Mouse (Mus musculus) ES-Bruce4 (cell line): ENCODE data around the gene Sox30. TPM values are rescaled to one million over a fixed set of nuclear protein-coding genes. Genes with fewer than 3 reads are reported as not detected.
A peak's percentile ranks its signal among the peaks of the same experiment; 100 is the strongest.

Source experiments
- H3K27ac ChIP-seq: 2 replicates; pipeline ENCODE4 v1.5.1; 2012; ENCODE audit warnings: low read length, inconsistent platforms; ENCODE audit not compliant: insufficient read depth
- H3K27me3 ChIP-seq: 2 replicates; pipeline ENCODE4 v1.6.1; 2012; ENCODE audit warnings: mild to moderate bottlenecking, low read length, inconsistent platforms; ENCODE audit not compliant: control insufficient read depth, poor library complexity, insufficient read depth, severe bottlenecking
- H3K36me3 ChIP-seq: 2 replicates; pipeline ENCODE4 v1.6.1; 2012; ENCODE audit warnings: inconsistent platforms, mild to moderate bottlenecking, low read length, moderate library complexity; ENCODE audit not compliant: control insufficient read depth, poor library complexity, insufficient read depth, severe bottlenecking
- H3K4me1 ChIP-seq: one replicate; pipeline ENCODE4 v1.8.1; 2011; ENCODE audit warnings: low read length; ENCODE audit not compliant: control insufficient read depth, insufficient read depth
- H3K4me3 ChIP-seq: 2 replicates; pipeline ENCODE4 v1.5.1; 2011; ENCODE audit warnings: low read depth, mild to moderate bottlenecking, low read length
- H3K9ac ChIP-seq: 2 replicates; pipeline ENCODE4 v1.6.1; 2012; ENCODE audit warnings: low read depth, mild to moderate bottlenecking, inconsistent platforms; ENCODE audit not compliant: poor library complexity, severe bottlenecking
- H3K9me3 ChIP-seq: replicated peaks from 2 replicates; pipeline ENCODE4 v1.6.1; 2012; ENCODE audit warnings: mild to moderate bottlenecking, low read length, inconsistent platforms; ENCODE audit not compliant: control insufficient read depth, poor library complexity, insufficient read depth, severe bottlenecking
- CTCF ChIP-seq: IDR thresholded peaks from one replicate; pipeline ENCODE4 v1.8.1; 2011; ENCODE audit warnings: low read depth, low read length
- EP300 ChIP-seq: IDR thresholded peaks from 2 replicates; pipeline ENCODE4 v1.6.1; 2011; ENCODE audit warnings: low read depth, low read length; ENCODE audit not compliant: insufficient read depth
- POLR2A ChIP-seq: IDR thresholded peaks from one replicate; pipeline ENCODE4 v1.8.1; 2011; ENCODE audit warnings: low read length; ENCODE audit not compliant: insufficient read depth
- polyA plus RNA-seq: library from polyadenylated mRNA; stranded (reverse); fragments of >200 nt; gene quantifications from 2 replicates; pipeline ENCODE4 v1.2.4, GENCODE M21; 2011; ENCODE audit warnings: low read depth; ENCODE audit not compliant: missing spikeins, insufficient read depth, insufficient read length

Sox30 gene
- polyA plus RNA-seq, 1 experiment, result 0.87 TPM

- no peak overlapping the region for H3K27ac ChIP-seq
- TF ChIP-seq EP300, result no peak
- no peak for TF ChIP-seq POLR2A
- TF ChIP-seq CTCF, result no peak
Measured at GRCm38 (mm10) chr11:45980893-45981253, 763 bp downstream of the Sox30 start.

GRCm38 (mm10) chr11:45991604-45992003, 11.5 kb downstream of the Sox30 start:
- H3K4me3 ChIP-seq, result peak overlapping the region; percentile 54
- H3K4me1 ChIP-seq, result no peaks in the 10 kb centered on the region
- TF ChIP-seq EP300 (no peak), CTCF (no peak), POLR2A (no peak)
- 0 out of 2 replicates have a peak overlapping the region, but pooled peaks have one; percentile 0 for H3K9ac ChIP-seq
- H3K36me3 ChIP-seq, result no peaks in the 10 kb centered on the region
- 0 out of 2 replicates have a peak, but pooled peaks cover 2% of the 10 kb centered on the region for H3K9me3 ChIP-seq
- H3K27ac ChIP-seq, result no peak overlapping the region
- H3K27me3 ChIP-seq, result no peaks in the 10 kb centered on the region; the same call in 1 of the 2 replicates

More at GRCm38 (mm10) chr11:45980893-45981253, 763 bp downstream of the Sox30 start:
- Histone ChIP-seq H3K27me3 (no peaks in the 10 kb centered on the region; the same call in 1 of the 2 replicates), H3K4me3 (peak overlapping the region; percentile 41), H3K4me1 (no peaks in the 10 kb centered on the region), H3K36me3 (no peaks in the 10 kb centered on the region), H3K9me3 (peaks cover 5% of the 10 kb centered on the region), H3K9ac (peak overlapping the region; percentile 58)

- Histone ChIP-seq H3K9ac (peak overlapping the region; percentile 0; the same call in 1 of the 2 replicates), H3K9me3 (0 out of 2 replicates have a peak, but pooled peaks cover 2% of the 10 kb centered on the region), H3K4me3 (peak overlapping the region; percentile 54), H3K36me3 (no peaks in the 10 kb centered on the region), H3K4me1 (no peaks in the 10 kb centered on the region), H3K27me3 (no peaks in the 10 kb centered on the region; the same call in 1 of the 2 replicates), H3K27ac (no peak overlapping the region)
- TF ChIP-seq EP300 (no peak), CTCF (no peak), POLR2A (no peak)
Measured at GRCm38 (mm10) chr11:45992087-45992486, 12.0 kb downstream of the Sox30 start.

GRCm38 (mm10) chr11:46016061-46016460, 36.0 kb downstream of the Sox30 start:
- no peak overlapping the region for H3K27ac ChIP-seq
- no peak overlapping the region for H3K9ac ChIP-seq
- TF ChIP-seq POLR2A (no peak), CTCF (peak; percentile 12), EP300 (no peak)
- H3K9me3 ChIP-seq, result peaks cover 5% of the 10 kb centered on the region; the same call in 1 of the 2 replicates
- peaks cover 2% of the 10 kb centered on the region for H3K4me1 ChIP-seq
- H3K4me3 ChIP-seq, result no peak overlapping the region
- H3K36me3 ChIP-seq, result no peaks in the 10 kb centered on the region
- H3K27me3 ChIP-seq, result no peaks in the 10 kb centered on the region

- TF ChIP-seq POLR2A (no peak), EP300 (no peak), CTCF (no peak)
- Histone ChIP-seq H3K27ac (peak overlapping the region; percentile 24; the same call in 1 of the 2 replicates), H3K9ac (no peak overlapping the region), H3K4me1 (peaks cover 2% of the 10 kb centered on the region), H3K36me3 (no peaks in the 10 kb centered on the region), H3K9me3 (no peaks in the 10 kb centered on the region), H3K27me3 (no peaks in the 10 kb centered on the region), H3K4me3 (no peak overlapping the region)
Measured at GRCm38 (mm10) chr11:46020246-46020645, 40.1 kb downstream of the Sox30 start.

- no peaks in the 10 kb centered on the region for H3K9me3 ChIP-seq
- no peak overlapping the region for H3K9ac ChIP-seq
- no peak for TF ChIP-seq CTCF
- no peak for TF ChIP-seq EP300
- TF ChIP-seq POLR2A, result no peak
- H3K27me3 ChIP-seq, result no peaks in the 10 kb centered on the region
- H3K4me1 ChIP-seq, result peaks cover 2% of the 10 kb centered on the region
- no peak overlapping the region for H3K4me3 ChIP-seq
- H3K36me3 ChIP-seq, result no peaks in the 10 kb centered on the region
- H3K27ac ChIP-seq, result no peak overlapping the region
Measured at GRCm38 (mm10) chr11:46021850-46022249, 41.7 kb downstream of the Sox30 start.
